Mouse (Mus musculus) neural tube, embryonic 11.5 days (tissue): ENCODE measurements at regions not wholly inside any gene's neighbourhood (a gene's known extent, or its start where the extent isn't known, plus 50 kb on each side); places are given as distances from the start of the nearest gene placed in this dataset.

Source experiments
- ATAC-seq: fragments of 200-750 bp; cut with Nextera tagmentation; 2 replicates; pipeline ENCODE4 v1.8.0; 2017; ENCODE audit warnings: moderate number of reproducible peaks, mild to moderate bottlenecking, moderate TSS enrichment, moderate library complexity; ENCODE audit not compliant: insufficient read depth, low FRiP score, low TSS enrichment
- DNase-seq: peaks from one replicate; pipeline ENCODE4 v3.0.0-alpha.2; 2015; ENCODE audit warnings: low spot score
- H3K27ac ChIP-seq: fragments of 300-500 bp; sonication (generic); 2 replicates; pipeline ENCODE4 v1.5.1; 2014; ENCODE audit warnings: low read depth, mild to moderate bottlenecking, low read length
- H3K27me3 ChIP-seq: fragments of 300-500 bp; sonication (generic); 2 replicates; pipeline ENCODE4 v1.6.1; 2014; ENCODE audit warnings: mild to moderate bottlenecking, low read length, mixed read lengths; ENCODE audit not compliant: control insufficient read depth, insufficient read depth
- H3K36me3 ChIP-seq: fragments of 300-500 bp; sonication (generic); 2 replicates; pipeline ENCODE4 v1.6.1; 2014; ENCODE audit warnings: mild to moderate bottlenecking, low read length, moderate library complexity, mixed read lengths; ENCODE audit not compliant: control insufficient read depth, insufficient read depth
- H3K4me1 ChIP-seq: fragments of 300-500 bp; sonication (generic); 2 replicates; pipeline ENCODE4 v1.6.1; 2014; ENCODE audit warnings: low read length, mixed read lengths; ENCODE audit not compliant: control insufficient read depth, insufficient read depth
- H3K4me2 ChIP-seq: fragments of 300-500 bp; sonication (generic); 2 replicates; pipeline ENCODE4 v1.6.1; 2014; ENCODE audit warnings: low read depth, mild to moderate bottlenecking, moderate library complexity
- H3K4me3 ChIP-seq: fragments of 300-500 bp; sonication (generic); 2 replicates; pipeline ENCODE4 v1.5.1; 2014; ENCODE audit warnings: low read depth, low read length
- H3K9ac ChIP-seq: fragments of 300-500 bp; sonication (generic); 2 replicates; pipeline ENCODE4 v1.6.1; 2014; ENCODE audit warnings: mild to moderate bottlenecking, low read length
- H3K9me3 ChIP-seq: fragments of 300-500 bp; sonication (generic); 2 replicates; pipeline ENCODE4 v1.6.1; 2016; ENCODE audit warnings: low read length; ENCODE audit not compliant: control insufficient read depth
- WGBS: fragments of 180-500 bp; shearing (Covaris S2); extraction: QIAGEN DNeasy Blood & Tissue Kit; methylation state at CpG from one replicate; pipeline ENCODE4 v1.1.7; 2014; 5-methylcytosine and 5-hydroxymethylcytosine counted together

DNA sequence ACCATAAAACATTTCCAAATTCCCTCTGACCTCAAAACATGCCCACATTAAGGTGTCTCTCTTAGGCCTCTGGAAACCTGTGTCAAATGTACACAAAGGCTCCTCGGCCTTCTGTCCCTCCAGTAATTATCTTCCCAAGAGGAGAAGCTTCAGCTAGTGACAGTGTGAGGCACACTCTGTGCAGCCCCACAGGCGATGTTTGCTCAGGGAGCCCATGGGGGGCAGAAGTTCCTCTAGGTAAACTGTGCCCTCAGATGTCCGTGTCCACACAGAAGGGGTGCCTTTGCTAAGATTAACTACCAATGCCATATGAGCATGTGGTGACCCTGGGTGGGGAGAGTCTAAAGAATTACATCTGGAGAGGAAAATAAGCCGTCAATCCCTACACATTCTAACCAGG lies 152.4 kb downstream of the Zfp36l1 start:
- H3K9me3 ChIP-seq, result no peaks in the 10 kb centered on the region
- 60% methylated on average over 4 of the region's 4 CpGs for WGBS
- no peak for DNase-seq

GRCm38 (mm10) chr12:79959540-79960305 lies 153.1 kb downstream of the Zfp36l1 start:
- WGBS, result 66% methylated on average over 14 of the region's 14 CpGs
- no peak overlapping the region for H3K27ac ChIP-seq
- no peak overlapping the region for H3K4me2 ChIP-seq
- H3K36me3 ChIP-seq, result no peaks in the 10 kb centered on the region
- DNase-seq (no peak), ATAC-seq (no peak)
- no peak overlapping the region for H3K4me3 ChIP-seq
- H3K27me3 ChIP-seq, result no peaks in the 10 kb centered on the region
- peaks cover 3% of the 10 kb centered on the region; the same call in 1 of the 2 replicates for H3K4me1 ChIP-seq
- H3K9me3 ChIP-seq, result no peaks in the 10 kb centered on the region
- no peak overlapping the region for H3K9ac ChIP-seq

More for the DNA sequence above, 152.4 kb downstream of the Zfp36l1 start:
- no peaks in the 10 kb centered on the region for H3K36me3 ChIP-seq
- H3K27ac ChIP-seq, result no peak overlapping the region
- H3K4me3 ChIP-seq, result no peak overlapping the region
- no peak overlapping the region for H3K4me2 ChIP-seq
- H3K27me3 ChIP-seq, result no peaks in the 10 kb centered on the region
- no peak overlapping the region for H3K9ac ChIP-seq
- no peak for ATAC-seq
- peaks cover 6% of the 10 kb centered on the region for H3K4me1 ChIP-seq

DNA sequence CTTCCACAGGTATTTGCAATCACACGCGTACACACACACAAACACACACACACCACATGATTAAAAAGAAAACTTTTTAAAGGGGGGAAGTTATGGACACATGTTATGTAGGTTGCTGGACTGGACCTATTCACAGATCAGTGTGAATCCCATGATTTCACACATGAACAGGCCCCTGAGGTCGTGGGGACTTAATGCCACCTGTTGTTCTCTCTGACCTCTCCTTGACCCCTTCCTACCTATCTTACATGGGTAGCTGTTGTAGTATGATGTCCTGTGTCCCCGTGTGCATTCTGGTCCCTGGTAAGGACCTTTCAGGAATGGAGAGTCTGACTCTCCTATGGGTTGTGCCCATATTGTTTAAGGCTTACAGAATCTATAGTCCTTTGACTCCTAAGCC lies 155.6 kb downstream of the Zfp36l1 start:
- H3K36me3 ChIP-seq, result no peaks in the 10 kb centered on the region
- H3K4me3 ChIP-seq, result no peak overlapping the region
- 85% methylated on average over 4 of the region's 4 CpGs for WGBS
- DNase-seq (no peak), ATAC-seq (no peak)
- no peak overlapping the region for H3K9ac ChIP-seq
- no peaks in the 10 kb centered on the region for H3K9me3 ChIP-seq
- no peak overlapping the region for H3K27ac ChIP-seq
- no peaks in the 10 kb centered on the region for H3K4me1 ChIP-seq
- no peaks in the 10 kb centered on the region for H3K27me3 ChIP-seq
- no peak overlapping the region for H3K4me2 ChIP-seq

DNA sequence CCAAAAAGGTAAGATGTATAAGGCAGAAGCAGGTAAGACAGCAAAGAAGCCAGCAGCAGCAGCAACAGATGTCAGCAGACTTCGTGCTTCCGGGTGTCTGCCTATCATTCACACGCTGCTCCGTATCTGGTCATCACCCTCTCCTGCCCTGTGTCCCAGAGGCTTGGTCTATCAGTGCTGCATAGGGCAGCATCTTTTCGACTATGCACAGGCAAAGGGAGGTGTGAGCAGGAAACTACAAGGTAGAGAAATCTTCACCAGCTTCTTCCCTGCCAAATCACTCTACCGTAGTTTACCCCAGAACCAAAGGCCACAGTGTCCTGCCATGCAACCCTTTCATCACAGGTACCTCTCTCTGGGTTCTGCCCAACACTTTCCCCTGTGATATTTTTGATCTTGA lies 156.5 kb downstream of the Zfp36l1 start:
- no peak for ATAC-seq
- WGBS, result 86% methylated on average over 6 of the region's 6 CpGs
- H3K27ac ChIP-seq, result no peak overlapping the region
- no peaks in the 10 kb centered on the region for H3K36me3 ChIP-seq
- no peaks in the 10 kb centered on the region for H3K4me1 ChIP-seq
- H3K27me3 ChIP-seq, result no peaks in the 10 kb centered on the region
- H3K9ac ChIP-seq, result no peak overlapping the region
- H3K9me3 ChIP-seq, result no peaks in the 10 kb centered on the region
- no peak for DNase-seq
- no peak overlapping the region for H3K4me3 ChIP-seq
- H3K4me2 ChIP-seq, result no peak overlapping the region

DNA sequence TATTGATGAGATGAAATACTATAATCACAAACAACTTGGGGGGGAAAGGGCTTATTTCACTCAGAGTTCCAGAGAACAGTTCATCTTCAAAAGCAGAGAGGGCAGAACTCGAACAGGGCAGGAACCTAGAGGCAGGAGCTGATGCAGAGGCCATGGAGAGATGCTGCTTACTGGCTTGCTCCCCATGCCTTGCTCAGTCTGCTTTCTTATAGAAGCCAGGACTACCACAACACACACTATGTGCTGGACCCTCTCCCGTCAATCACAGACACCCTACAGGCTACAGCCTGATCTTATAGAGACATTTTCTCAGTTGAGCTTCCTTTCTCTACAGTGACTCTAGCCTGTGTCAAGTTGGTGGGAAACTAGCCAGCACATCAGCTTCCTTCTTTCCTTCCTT lies 157.3 kb downstream of the Zfp36l1 start:
- 88% methylated on average over 2 of the region's 2 CpGs for WGBS
- no peaks in the 10 kb centered on the region for H3K4me1 ChIP-seq
- DNase-seq (no peak), ATAC-seq (no peak)
- H3K9ac ChIP-seq, result no peak overlapping the region
- H3K36me3 ChIP-seq, result no peaks in the 10 kb centered on the region
- H3K4me2 ChIP-seq, result no peak overlapping the region
- no peak overlapping the region for H3K4me3 ChIP-seq
- no peak overlapping the region for H3K27ac ChIP-seq
- H3K9me3 ChIP-seq, result no peaks in the 10 kb centered on the region
- no peaks in the 10 kb centered on the region for H3K27me3 ChIP-seq

DNA sequence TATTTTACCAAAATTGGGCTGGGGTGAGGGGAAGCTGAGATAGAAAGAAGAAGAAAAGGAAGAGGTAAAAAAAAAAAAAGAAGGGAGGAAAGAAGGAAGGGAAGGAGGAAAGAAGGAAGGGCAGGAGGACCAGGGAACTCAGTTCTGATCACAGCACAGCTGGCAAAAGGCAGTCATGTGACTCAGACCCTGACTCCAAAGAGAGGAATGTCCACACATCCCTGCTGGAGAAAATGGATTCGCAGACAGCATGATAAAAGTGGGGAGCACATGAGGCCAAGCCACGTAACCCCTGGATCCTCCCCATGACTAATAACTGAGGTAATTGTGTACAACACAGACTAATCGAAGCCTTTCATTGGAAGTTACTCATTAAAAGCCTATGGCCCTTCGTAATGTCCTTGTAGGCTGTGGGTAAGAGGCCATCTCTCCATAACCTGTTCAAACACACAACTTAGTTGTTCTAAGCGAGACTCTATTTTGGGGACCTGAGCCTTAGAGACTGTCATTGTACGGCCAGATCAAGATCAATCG lies 162.2 kb downstream of the Zfp36l1 start:
- Histone ChIP-seq H3K36me3 (no peaks in the 10 kb centered on the region), H3K4me3 (no peak overlapping the region), H3K4me1 (0 out of 2 replicates have a peak, but pooled peaks cover 3% of the 10 kb centered on the region), H3K27ac (no peak overlapping the region), H3K4me2 (no peak overlapping the region), H3K27me3 (no peaks in the 10 kb centered on the region), H3K9ac (no peak overlapping the region), H3K9me3 (no peaks in the 10 kb centered on the region)
- WGBS, result 73% methylated on average over 7 of the region's 7 CpGs
- no peak for DNase-seq
- no peak for ATAC-seq

- H3K27ac ChIP-seq, result 0 out of 2 replicates have a peak overlapping the region, but pooled peaks have one; percentile 11
- ATAC-seq, result no peak
- DNase-seq, result peak; percentile 73
Measured at GRCm38 (mm10) chr12:79949101-79949824, 163.6 kb downstream of the Zfp36l1 start.

GRCm38 (mm10) chr12:79947574-79947973 lies 165.2 kb downstream of the Zfp36l1 start:
- H3K27ac ChIP-seq, result no peak overlapping the region
- no peak overlapping the region for H3K9ac ChIP-seq
- no peaks in the 10 kb centered on the region for H3K36me3 ChIP-seq
- peaks cover 10% of the 10 kb centered on the region for H3K4me1 ChIP-seq
- no peak overlapping the region for H3K4me2 ChIP-seq
- DNase-seq, result no peak
- ATAC-seq, result no peak
- no peaks in the 10 kb centered on the region for H3K9me3 ChIP-seq
- 86% methylated on average over 4 of the region's 4 CpGs for WGBS
- no peaks in the 10 kb centered on the region for H3K27me3 ChIP-seq
- H3K4me3 ChIP-seq, result no peak overlapping the region

More at GRCm38 (mm10) chr12:79949101-79949824, 163.6 kb downstream of the Zfp36l1 start:
- H3K4me3 ChIP-seq, result no peak overlapping the region
- no peaks in the 10 kb centered on the region for H3K9me3 ChIP-seq
- no peak overlapping the region for H3K9ac ChIP-seq
- 35% methylated on average over 14 of the region's 14 CpGs for WGBS
- peaks cover 10% of the 10 kb centered on the region for H3K4me1 ChIP-seq
- no peak overlapping the region for H3K4me2 ChIP-seq
- H3K27me3 ChIP-seq, result no peaks in the 10 kb centered on the region
- no peaks in the 10 kb centered on the region for H3K36me3 ChIP-seq
